Mouse (Mus musculus): Measurements from ENCODE around the gene Msmo1.

Gene Msmo1

GRCm38 (mm10) chr8:64711544-64711943, 22.0 kb downstream of the Msmo1 start:
- DNase-seq: no peak

GRCm38 (mm10) chr8:64707481-64707880, 26.1 kb downstream of the Msmo1 start:
- no peak for DNase-seq

GRCm38 (mm10) chr8:64703191-64703590, 30.4 kb downstream of the Msmo1 start:
- DNase-seq: no peak

- peak; percentile 80 for DNase-seq
Observed at GRCm38 (mm10) chr8:64692651-64693201, 40.9 kb downstream of the Msmo1 start, which contains the start of gene Cpe. Gene Cpe, minus strand, starts transcription at chr8:64693054.

- no peak for DNase-seq
Observed at GRCm38 (mm10) chr8:64691591-64692401, 41.8 kb downstream of the Msmo1 start.

GRCm38 (mm10) chr8:64690845-64691244, 42.7 kb downstream of the Msmo1 start:
- DNase-seq: no peak

GRCm38 (mm10) chr8:64690306-64690705, 43.3 kb downstream of the Msmo1 start:
- DNase-seq: no peak

- DNase-seq: no peak
Observed at GRCm38 (mm10) chr8:64688741-64689140, 44.9 kb downstream of the Msmo1 start.

GRCm38 (mm10) chr8:64688161-64688560, 45.4 kb downstream of the Msmo1 start:
- no peak for DNase-seq

GRCm38 (mm10) chr8:64682501-64682900, 51.1 kb downstream of the Msmo1 start:
- no peak for DNase-seq

GRCm38 (mm10) chr8:64676381-64676780, 57.2 kb downstream of the Msmo1 start:
- DNase-seq: no peak

- DNase-seq: peak; percentile 21
Observed at GRCm38 (mm10) chr8:64674951-64675585, 58.5 kb downstream of the Msmo1 start.

GRCm38 (mm10) chr8:64672920-64673319, 60.7 kb downstream of the Msmo1 start:
- no peak for DNase-seq

GRCm38 (mm10) chr8:64671937-64672336, 61.7 kb downstream of the Msmo1 start:
- DNase-seq: no peak

All from kidney, postnatal 14 days (tissue).